Mouse (Mus musculus) 3T3-L1 (cell line): Measurements from ENCODE around the gene Gimap7.

ENCODE experiments used
- DNase-seq: peaks from one replicate; pipeline ENCODE4 v3.0.0-alpha.2; 2015; ENCODE audit warnings: low read depth, low spot score

Gimap7 gene

DNA sequence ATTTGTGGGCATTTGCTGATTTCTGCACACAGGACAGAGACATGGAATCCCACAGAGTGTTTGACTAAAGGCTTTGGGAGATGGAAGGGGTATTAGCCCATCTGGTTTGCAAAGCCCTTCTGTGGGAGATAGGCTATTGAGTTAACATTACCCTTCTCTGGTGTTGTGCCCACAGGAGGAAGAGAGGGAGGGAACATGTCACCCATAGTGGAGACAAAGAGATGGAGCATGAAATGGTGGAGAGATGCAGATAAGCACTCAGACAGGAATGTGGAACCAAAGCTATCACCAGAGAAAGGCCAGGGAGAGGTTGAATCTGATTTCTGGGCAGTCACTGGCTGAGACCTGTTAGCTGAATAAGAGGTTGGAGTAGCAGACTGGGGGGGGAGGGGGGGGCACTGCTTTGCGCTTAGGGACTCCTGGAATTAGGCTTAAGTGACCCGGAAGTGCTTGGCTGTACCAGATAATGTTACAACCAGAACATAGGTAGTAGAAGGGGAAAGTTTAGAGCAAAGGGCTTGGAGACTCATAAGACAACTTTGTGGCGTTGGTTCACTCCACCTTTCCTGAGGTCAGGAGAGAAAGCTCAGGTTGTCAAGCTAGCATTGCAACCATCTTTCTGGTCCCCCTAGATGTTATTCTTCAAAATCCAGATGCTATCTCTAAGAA lies 22.2 kb downstream of the Gimap7 start:
- no peak for DNase-seq

DNA sequence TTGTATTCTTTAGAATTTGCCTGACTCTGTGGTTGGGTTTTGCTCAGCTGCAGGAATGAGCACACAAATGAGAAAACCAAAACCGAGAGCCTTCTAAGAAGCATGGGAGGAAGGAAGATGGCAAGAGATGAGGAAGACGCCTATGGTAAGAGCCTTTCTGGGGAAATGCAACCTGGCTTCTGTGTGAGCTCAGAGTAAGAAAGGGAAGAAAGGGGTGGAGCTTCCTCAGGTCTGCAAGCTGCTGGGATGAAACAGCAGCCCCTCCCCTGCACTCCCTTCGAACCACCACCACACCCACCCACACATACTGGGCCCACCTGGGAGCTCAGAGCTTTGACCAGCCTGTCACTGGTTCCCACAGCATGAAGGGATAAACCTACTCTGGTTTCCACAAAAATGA lies 22.9 kb downstream of the Gimap7 start:
- no peak for DNase-seq

DNA sequence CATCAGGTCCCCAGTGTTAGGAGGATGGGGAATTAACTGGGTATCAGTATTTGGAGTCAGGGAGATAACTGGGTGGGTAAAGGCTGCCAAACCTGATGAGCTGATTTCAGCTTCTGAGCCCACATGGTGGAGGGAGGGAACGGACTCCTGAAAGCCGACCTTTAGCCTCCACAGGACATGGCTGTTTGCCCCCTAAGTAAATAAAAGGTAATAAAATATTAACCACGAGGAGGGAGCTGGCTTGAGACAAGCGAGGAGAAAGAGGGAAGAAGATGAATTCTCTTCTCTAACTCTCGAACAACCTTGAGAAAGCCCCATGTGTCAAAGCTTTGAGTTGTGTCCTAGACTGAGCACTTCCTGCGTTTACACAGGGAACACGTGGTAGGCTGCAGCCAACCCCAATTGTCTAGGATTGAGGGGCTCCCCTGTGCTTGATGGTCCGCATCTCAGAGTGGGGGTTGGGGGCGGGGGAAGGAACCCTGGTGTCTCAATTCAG lies 23.3 kb downstream of the Gimap7 start:
- DNase-seq = no peak

DNA sequence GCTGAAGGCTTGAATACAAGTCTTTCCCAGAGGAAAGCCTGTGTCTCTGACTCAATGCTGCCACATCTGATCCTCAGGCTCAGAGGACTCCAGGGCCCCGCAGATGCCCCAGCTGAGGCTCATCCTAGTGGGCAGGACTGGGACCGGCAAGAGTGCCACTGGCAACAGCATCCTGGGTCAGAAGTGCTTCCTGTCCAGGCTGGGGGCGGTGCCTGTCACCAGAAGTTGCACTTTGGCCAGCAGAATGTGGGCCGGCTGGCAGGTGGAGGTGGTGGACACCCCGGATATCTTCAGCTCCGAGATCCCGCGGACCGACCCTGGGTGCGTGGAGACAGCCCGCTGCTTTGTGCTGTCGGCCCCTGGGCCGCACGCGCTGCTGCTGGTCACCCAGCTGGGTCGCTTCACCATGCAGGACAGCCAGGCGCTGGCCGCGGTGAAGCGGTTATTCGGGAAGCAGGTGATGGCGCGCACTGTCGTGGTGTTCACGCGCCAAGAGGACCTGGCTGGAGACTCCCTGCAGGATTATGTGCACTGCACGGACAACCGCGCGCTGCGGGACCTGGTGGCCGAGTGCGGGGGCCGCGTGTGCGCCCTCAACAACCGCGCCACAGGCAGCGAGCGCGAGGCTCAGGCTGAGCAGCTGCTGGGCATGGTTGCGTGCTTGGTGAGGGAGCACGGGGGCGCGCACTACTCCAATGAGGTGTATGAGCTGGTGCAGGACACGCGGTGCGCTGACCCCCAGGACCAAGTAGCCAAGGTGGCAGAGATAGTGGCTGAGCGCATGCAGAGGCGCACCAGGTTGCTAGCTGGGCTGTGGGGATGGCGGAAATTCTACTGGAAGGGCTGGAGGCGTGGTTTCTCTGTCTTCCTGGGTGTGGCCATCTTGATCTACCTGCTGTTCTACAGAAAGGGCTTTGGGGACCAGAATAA lies 24.3 kb downstream of the Gimap7 start:
- no peak for DNase-seq

DNA sequence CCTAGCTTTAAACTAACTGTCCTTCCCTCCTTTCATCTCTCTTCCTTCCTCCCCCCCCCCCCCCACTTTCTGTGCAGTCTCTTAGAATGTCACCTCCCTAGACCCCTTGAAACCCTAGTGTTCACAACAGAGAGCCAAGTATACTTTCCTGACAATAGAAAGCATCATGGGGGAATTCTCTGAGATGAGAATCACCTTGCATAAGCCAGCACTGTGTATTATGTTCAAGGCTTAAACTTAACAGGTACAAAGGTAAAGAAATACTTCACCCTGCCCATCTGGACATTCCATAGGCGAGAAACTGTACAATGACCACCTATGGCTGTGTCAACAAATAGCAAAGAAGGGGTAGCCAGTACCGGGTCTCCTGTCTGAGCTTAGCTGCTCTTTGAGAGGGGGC lies 27.1 kb downstream of the Gimap7 start:
- no peak for DNase-seq

DNA sequence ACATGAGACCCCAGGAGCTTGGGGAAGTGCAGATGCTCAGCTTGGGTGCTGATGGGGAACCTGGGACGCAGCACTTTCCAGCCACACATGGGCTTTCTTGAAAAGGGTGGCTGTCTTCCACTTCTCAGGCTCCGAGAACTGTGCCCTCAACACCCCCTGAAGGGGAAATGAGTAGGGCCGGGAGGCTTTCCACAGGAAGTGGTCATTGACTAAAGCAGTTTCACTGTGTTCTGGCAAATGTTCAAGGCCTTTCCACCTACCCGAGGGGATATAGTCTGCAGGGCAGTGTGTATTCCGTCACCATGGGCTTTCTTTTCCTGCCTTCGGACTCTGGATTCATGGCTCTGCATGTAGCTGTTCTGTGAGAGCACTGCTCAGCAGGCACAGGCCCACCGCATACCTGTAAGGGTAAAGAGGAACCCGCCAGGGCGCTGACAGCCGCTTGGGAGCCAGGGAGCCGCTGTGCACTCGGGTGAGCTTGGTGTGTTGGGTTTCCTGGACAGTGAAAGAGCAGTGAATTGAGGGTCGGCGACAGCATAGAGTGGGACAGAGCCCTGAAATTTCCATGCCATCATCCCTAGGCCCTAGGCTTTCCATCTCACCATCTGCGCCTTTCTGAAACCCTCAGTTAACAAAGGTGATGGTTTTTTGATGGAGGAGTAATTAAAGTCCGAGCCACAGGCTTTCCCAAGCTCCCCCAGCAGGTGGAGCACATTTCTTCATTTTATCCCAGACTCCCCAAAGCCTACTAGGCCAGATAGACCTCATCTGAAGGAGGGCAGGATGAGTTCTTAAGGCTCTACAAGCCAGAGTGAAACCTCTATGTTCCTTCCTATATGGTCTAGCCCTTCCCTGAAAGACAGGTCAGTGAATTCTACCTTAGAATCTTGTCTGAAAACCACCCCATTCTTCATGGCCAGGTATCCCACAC lies 27.8 kb downstream of the Gimap7 start, which contains the start of gene Gimap5:
TSS of gene Gimap5 (plus strand) at position 239 of the 931 bp plus-strand sequence.
- peak; percentile 52 for DNase-seq

DNA sequence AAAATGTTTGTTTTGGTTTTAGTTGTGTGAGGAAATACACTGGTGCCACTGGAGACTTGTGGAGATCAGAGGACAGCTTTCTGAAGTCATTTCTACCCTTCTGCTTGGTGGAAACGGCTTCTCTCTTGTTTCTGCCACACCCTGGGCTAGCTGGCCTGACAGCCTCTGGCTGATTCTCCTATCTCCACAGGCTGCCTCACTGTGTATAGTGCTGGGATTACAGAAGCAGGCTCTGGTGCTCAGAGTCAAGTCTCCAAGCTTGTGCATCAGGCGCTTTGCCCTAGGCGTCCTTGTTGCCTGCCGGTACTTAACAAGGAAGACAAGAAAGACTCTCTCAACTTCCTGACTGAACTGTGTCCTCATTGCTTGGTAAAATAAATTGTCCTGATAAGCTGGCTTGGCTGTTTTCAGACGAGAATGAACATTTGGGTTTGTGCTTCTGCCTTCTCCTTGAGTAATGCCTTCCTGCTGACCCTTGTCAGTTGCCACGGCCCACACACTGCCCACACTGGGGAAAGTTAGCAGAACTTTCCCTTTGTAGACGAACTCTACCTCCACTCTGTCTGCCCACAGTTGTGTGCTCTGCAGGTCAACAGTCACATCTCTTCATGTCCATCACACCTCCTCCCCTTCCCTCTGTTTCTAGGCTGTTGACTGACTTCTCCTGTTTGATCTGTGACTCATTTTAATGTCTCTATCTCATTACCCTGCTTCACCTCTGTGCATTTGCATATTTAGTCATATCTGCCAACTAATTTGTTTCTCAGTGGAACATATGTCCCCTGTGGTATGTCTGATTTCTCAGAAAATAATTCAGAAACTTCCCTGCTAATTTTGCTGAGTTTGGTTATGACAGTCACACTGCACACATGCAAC lies 28.9 kb downstream of the Gimap7 start:
- no peak for DNase-seq

DNA sequence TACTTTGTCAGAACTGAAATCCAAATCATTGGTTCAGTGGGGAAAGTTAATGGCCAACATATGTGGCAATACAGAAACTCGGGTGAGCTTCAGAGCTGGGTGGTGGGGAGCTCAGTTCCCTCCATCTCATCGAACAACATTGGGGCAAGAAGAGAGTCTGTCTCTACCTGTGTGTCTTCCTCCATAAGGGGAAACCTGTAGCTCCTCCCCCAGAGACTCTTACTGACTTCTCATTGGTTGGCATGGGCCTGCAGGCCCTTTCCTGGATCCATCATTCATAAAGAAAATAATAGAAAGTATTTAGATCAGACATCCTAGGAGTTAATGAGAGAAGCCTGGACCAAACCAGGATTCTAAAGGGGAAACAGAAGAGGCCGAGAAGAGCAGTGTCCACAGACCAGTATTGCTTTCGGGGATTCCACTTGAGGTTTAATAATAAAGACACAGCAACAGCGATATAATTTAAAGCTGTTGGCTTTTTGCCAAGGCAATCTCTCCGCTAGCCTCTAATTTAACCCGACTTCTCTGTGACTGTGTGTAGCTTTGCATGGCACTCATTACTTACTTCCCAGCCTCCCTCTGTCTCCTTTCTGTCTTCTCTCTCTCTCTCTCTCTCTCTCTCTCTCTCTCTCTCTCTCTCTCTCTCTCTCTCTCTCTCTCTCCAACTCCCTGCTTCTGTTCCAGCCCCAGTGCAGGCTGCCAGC lies 45.3 kb downstream of the Gimap7 start:
- no peak for DNase-seq

DNA sequence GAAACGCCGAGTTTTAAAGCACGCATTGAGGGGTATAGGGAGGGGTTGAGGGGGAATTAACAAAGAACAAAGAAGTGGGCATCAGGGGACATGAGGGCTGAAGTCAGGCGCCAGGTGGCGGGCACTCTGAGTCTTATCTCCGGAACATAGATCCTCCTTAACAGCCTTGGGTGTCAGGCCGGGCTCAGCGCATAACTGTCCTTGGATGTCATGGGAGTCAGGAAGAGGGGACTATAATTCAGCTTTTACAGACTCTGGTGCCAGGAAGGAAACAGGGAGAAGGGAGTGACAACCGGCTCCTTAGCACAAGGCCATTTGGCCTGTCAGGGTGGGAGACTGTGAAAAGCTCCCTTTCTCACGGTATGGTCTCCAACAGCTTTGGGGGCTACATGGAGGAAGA lies 46.1 kb downstream of the Gimap7 start:
- no peak for DNase-seq

DNA sequence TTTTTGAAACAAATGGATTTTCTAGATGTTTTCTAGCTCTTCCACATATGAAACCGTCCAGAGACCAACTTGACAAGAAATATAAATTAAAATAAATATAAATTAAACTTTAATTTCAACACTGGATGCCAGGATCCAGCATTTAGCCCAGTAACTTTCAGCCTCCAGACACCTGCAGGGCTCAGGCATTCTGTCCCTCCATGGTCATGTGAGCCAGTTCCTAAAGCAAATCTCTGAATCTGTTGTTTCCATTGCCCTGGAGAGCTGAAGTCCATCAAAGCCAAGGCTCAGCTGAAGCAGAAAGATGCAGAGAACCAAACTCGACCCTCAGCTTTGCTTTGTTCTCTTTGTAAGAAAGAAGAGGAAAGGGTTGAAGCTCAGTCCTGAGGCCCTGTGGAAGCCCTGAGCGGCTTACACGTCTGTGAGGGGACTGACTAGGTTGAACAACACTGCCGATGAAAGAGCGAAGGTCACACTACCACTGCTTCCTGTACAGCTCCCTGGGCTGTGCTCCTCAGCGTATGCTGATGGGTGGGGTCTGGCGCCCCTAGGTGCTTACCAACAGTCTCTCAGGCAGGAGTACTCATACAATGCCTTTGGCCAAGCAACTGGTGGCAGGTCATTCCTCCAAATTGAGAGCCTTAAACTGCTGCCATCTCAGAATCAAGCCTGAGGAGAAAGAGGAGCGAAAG lies 49.9 kb downstream of the Gimap7 start:
- no peak for DNase-seq

DNA sequence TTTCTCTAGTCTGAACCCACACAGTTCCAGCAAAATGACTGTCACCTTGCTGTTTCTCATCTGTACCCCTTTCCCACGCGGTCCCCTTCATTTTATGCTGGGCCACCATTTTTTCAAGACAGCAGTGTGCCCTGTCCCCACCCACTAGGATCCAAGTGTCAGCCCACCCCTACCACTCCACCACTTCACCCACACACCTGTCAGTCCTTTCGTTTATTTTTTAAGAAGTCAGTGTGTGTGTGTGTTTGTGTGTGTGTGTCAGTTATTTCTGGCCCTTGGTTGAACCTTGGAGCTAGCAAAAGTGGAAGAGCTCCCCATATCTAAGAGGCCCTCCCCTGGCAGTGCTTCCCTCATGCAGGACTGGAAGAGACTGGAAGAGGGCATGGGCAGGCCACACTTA lies 50.5 kb downstream of the Gimap7 start:
- DNase-seq = no peak

DNA sequence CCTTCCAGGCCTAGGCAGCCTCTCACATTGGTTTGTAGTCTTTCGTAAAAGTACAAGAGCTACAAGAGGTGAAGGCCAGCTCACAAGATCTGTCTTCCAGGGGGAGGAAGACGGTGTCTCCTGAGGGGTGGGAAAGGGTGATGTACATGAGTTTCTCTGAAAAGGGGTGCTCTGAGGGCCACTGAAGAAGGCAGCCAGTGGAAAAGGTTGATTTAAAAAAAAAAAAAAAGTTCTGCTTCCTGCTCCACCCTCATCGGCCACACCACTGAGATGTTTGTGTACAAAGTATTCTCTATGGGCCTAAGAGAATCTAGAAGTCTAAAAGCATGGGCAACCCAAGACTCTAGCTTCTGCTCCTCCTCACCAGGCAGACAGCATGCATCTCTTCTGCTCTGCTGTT lies 52.3 kb downstream of the Gimap7 start, which contains the start of gene Gimap3:
TSS of gene Gimap3 (minus strand) at position 156 of the 400 bp plus-strand sequence.
- no peak for DNase-seq

DNA sequence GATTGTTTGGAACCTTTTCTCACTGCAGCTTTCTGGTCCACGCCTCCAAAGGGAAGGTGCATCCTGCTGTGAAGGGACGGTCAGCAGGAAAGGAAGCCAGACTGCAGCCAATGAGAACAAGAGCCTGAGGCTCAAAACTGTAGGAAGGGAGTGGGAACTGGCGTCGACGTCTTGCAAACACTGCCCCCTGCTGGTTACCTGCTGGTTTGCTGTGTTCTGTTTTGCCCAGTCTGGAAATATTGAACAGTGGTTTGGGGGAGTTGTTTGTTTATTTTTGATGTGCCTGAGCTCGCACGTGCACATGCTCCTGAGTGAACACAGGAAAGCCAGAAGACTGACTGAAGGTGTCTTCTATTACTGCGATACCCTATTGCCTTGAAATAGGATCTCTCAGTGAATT lies 53.6 kb downstream of the Gimap7 start:
- DNase-seq = peak; percentile 87
